Mouse (Mus musculus) heart, adult 8-10 months (tissue): ENCODE data around the gene Rab31. TPM values are rescaled to one million over a fixed set of nuclear protein-coding genes. Genes with fewer than 3 reads are reported as not detected.

Experiments used
- DNase-seq: peaks from one replicate; pipeline ENCODE4 v3.0.0; 2022; ENCODE audit warnings: low spot score
- total RNA-seq, 4 experiments: library from RNA; stranded (reverse); gene quantifications; 2 replicates each; pipeline ENCODE4 v1.2.4; 2022

The Rab31 gene
- total RNA-seq, 4 experiments from 2014 or later: 9.5 to 15.5 (median 12.9) TPM

DNA sequence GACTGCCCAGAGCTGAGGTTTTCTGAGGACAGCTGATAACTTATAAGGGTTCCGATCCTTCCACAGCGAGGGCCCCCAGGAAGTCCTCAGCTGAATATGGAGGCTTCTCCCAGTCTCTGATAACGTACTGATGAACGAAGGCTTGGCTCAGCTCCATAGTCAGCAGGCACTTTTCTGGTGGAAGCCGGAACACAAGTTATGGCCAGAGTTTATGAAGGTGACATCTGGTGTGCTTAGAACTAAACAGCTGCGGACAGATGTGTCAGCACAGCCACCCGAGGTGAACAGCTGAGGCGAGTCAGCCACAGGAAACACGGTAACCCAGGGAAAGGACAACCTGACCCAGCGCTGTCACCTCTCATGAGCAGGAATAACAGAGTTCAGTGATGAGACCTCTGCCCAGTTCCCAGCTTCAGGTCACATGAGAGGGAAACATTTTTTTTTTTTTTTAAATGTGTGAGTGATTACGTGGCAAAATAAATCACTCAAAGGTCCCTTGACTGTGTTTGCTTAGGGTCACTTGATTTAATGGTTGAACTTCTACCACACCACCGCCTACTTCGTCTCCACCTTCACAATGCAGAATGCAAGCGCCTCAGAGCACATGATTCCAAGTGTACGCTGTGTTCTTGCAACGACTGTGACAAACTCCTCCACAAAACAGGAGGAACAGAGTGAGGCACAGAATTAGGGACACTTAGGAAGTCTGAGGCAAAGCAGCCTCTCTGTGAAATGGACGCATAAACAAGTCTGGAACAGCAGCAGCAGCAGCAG is 106.0 kb downstream of the Rab31 start:
- peak; percentile 52 for DNase-seq

DNA sequence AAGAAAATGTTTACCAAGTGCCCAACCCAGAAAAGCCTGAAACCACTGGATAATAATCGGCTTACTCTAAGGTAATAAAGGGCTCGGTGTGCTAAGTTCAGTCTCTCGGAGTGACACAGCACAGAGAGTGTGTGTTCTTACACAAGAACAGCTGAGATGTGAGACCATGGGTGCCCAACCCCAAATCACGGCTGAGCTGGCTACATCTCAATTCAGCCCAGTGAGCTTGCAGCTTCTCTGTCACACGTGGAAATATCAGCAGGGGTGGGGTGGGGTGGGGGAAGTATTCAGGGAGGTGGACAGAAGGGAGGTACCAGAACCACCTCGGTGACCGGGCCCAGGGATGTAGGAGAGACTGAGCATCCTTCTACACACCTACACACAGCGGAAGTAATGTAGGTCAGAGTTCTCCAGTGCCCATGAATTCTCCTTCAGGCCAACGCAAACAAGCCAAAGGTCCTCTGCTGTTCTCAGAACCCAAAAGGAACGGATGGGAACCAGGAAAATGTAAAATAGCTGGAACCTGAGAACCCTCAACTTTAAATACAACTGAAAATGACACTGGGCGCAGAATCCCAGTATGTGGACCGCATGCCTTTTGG is 106.7 kb downstream of the Rab31 start:
- no peak for DNase-seq

DNA sequence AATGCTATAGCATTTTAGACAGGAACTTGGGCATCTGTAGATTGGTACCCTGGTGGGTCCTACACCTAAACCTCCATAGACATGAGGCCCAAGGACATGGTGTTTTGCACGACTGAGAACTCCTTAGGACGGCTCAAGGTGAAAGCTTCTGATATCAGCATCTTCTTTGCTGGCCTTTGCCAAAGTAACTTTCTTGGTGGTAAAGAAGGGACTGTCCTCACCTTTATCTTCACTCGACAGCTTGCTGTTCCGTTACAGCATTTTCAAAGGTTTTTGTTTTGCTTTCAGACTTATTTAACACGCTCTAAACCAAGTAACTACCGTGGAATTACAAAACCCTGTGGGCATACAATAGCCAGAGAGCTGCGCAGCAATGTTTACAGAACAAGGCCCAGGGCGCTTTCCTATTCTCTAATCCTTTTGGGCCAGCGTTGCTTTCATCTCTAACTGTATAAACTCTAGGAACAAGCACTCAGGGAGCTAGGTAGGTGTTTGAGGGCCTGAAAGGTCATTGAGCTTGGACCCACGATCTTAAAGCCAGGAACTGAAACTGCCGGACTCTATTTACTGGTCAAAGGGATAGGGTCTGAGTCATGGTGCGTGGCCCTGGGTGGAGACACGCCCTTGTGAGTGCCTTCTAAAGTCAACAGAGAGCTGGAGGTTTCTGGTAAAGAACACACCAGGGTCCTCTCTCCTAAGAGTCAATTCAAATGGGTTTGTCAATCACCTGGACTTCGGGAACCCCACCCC is 109.0 kb downstream of the Rab31 start:
- no peak for DNase-seq

DNA sequence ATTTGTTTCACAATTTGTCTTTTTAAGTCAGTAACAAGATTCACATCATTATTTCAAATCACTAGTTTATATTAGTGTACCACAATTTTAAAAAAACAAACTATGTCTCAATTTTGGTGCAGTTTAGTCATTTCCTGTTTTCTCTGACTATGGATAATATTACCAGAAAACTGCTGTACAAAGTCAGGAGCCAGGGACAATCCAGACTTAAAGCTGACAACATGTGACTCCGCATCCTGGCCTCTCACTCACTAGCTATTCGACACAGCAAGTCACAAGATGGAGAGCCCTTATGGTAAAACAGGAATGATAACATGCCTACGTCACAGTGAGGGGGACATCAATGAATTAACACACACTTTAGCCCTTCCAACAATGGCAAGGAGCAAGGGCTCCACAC is 109.9 kb downstream of the Rab31 start:
- no peak for DNase-seq

DNA sequence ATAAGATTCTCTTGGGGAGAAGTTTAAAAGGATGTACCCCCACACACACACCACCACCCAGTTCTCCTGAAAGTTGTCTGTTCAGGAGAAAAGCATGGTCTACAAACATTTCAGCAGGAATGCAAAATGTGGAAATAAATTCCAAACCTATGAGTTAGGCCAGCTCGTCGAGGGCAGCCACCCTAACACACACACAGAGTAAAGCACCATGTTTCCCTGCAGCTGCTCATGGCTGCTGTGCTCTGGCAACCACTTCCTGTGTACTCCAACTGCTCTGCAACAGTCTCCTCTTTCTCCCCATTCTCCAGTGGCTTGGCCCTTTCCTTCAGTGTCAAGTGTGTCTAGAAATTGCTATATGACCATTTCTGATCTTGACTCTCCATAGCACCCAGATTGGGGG is 114.1 kb downstream of the Rab31 start:
- DNase-seq: no peak

DNA sequence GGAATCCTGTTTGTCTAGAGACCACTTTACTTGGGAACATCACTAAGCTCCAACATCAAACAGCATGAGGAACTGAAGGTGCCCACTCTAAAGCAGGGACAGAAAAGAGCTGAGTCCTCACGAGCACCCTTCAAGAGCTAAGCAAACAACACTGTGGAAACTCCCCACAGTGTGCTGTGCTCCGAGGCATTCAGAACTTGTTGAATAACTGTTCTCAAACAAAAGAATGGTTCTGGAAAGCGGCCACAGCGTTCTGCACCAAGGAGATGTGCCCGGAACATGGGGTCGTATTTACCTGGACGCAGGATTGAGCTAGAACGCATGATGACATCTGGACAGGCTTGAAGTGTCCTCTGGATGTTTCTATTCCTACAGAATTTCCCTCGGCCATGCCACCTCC is 114.6 kb downstream of the Rab31 start:
- no peak for DNase-seq

DNA sequence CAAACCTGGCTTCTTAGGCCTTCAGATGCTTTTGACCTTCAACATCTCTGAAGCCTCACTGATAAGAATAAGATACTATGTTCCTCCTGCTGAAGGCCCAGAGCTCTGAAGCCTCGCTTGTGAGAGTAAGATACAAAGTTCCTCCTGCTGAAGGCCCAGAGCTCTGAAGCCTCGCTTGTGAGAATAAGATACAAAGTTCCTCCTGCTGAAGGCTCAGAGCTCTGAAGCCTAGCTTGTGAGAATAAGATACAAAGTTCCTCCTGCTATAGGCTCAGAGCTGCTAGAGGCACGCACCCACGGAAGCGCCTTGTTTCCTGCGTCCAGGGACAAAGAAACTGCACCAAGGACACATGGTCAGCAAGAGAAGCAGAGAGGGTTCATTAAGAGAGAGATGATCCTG is 115.8 kb downstream of the Rab31 start:
- no peak for DNase-seq

DNA sequence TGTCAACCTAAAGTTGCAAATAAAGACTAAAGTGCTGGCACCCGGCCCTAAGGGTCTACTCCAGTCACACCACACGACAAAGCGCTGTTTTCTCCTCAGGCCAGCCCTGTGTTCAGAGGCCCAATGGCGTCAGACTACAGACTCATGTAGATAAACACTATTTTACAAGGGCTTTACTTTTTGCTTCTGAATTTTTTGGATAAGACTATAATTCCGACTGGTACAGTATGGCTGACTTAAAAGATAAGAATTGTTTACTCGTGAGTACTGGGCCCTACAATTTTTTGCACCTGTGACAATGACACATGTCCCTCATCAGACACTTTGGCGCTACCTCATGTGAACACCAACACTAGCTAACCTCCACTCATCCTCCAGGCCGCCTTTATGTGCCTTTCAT is 116.5 kb downstream of the Rab31 start:
- DNase-seq: no peak

DNA sequence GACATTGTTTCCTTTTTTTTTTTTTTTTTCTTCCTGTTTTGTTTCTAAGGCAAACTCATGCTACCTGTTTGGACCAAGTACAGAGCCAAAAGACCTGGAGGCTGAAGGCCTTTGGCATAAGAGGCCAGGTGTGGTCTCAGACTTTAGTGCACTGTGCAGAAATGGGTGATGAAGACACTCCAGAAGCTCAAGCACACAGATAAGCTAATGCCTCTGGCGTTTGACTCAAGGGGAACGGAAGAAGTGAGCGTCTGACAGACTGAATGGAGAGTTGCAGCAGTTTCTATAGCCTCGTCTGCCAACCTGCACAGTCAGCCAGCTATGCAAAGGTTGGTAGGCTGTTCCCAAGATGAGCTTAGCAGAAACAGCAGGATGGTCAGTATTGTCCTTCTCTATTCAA is 116.9 kb downstream of the Rab31 start:
- no peak for DNase-seq

DNA sequence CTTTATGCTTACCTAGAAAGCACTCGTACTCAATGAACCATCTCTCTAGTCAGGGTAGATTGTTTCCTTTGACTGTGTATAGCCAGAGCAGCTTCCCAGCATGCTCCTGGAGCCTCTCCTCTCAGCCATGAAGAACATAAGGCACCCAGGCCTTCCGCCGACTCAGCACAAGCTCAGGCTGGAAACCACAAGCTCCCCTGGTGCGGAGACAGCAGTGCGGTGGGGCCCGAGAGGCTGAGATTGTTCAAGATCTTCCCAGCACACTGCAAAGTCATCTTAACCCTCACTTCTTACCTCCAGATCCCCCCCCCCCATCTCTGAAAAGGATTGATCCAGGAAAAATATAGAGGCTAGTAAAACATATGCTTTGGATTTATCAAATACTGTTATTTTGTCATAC is 122.0 kb downstream of the Rab31 start:
- DNase-seq: no peak

DNA sequence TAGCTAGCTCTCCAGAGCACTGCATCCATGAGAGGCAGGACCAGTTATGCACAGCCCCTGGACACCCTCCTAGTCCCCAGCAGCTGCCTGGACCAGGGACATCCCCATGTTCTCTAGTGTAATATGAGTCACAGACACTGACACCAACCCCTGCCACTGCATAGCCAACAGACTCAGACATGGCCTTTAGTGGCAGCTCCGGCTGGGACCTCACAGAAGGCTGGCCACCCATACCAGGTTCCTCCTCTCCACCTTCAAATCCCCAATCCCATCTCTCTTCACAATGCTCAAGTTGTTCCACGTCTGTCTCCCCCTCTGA is 123.4 kb downstream of the Rab31 start:
- no peak for DNase-seq

DNA sequence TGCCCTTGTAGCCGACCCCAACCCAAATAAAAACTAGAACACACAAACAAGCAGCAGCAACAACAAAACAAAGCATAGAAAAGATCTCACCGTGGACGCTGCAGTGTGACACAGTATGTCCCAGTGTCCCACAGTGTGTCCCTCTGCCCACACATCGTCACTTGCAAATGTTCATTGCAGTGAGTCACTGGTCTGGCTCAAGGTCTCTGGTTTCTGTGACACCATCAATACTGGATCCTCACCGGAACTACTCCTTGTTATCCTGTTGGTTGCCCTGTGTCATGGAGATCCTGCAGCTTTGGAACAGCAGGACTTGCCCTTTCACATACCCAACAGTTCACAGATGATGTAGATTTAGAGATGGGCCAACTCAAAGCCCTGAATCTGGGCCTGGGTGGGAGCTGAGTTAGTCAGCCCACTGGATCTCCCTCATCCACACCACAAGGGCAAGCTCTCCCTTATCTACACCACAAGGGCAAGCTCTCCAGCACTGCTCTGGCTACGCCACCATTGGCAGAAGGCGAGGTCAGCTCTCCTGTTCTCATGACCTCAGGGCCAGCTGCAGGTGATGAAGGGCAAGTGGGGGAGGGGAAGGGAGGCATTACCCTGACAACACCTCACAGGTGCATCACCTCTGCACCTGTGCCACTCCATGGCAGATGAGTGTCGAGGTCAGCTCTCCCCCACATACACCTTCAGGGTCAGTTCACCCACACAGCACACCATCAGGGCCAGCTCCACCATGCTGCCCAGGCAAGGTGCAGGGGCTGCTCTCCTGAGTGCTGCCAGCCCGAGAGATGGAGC is 124.0 kb downstream of the Rab31 start:
- no peak for DNase-seq

DNA sequence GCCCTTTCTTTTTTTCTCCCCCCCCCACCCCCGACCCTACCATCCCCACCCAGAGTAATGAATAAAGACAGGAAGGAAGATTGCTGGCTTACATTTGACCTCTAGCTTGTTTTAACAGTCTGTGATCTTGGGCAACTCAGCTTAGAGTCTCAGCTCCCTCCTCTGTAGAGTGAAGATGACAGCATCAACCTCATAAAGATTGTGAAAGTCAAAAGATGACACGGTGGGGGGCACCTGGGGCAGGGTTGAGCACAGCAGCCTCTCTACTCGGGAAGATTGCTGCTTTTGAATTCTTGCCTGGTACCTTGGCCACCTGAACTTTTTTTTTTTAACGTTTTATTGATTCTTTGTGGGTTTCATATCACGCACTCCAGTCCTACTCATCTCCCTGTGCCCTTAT is 124.6 kb downstream of the Rab31 start:
- no peak for DNase-seq

DNA sequence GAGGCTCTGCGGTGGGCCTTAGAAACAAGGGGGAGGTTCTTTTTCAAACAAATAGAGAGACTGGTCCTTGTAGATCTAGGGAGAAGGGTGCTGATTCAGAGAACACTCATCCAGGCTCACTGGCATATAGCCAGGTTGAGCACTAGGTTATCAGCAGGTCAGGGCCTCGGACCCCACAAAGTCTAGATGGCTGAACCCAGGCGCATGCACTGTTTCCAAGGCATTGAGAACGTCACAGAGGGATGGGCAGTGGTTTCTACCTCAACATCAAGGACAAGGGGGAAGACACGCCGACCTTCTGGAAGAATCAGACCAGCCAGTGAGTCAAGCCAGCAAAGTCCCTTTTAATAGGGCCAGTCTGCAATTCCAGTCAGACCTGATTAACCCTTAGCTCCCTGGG is 125.3 kb downstream of the Rab31 start:
- no peak for DNase-seq

DNA sequence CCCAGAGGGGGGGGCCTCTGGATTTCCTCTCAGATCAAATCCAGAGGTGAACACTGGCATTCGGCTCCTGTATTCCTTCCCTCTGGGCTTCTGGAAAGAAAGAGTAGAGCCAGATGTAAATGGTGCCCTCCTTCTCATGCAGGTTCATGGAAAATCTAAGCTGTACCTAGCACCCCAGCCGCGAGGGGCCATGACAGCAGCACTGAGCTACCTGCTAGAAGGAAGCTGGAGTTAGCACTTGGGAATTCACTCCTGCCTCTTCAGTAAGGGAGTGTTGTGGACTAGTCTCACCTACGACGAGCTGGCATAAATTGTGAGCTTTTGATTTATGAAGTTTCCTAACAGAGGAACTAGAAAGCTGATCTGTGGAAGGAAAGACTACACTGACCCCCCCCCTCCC is 129.0 kb downstream of the Rab31 start:
- no peak for DNase-seq

DNA sequence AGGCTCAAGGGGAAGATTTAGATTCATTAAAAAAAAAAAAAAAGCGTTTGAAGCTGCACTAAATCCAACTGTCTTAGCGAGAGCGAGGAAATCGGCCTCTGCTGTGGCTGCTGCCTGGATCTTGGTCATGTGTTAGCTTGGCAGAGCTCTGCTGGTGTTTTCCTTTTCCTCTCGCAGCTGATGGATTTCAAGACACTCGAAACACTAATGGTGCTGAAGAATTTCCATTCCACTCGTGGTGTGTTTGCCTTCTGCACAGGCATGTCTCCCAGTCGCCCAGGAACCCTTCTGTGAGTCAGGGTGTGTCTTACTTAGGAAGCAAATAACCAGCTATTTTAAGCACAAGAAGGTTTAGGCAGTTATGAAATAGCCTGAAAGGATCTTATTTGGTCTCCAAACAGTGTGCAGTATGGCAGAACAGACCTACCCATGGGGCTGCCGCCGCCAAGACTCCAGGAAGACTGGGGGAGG is 129.5 kb downstream of the Rab31 start:
- peak; percentile 26 for DNase-seq

DNA sequence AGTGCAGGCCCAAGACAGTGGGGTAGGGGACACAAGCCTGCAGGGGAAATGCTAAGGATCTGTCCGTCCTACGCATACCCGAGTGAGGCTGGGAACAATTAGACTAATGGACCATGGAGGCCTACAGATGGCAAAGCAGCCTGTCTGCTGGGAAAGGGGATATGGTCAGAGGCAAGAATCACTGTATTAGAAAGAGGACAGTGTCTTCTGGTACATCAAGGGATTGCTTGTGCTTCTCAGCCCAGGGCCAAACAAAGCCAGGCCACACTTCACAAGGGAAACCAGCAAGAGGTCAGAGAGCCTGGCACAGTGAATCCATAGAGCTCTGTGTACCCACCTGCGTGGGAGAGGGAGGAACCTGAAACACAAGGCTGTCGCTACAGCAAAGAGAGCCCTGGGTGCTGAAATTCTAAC is 130.0 kb downstream of the Rab31 start:
- no peak for DNase-seq

DNA sequence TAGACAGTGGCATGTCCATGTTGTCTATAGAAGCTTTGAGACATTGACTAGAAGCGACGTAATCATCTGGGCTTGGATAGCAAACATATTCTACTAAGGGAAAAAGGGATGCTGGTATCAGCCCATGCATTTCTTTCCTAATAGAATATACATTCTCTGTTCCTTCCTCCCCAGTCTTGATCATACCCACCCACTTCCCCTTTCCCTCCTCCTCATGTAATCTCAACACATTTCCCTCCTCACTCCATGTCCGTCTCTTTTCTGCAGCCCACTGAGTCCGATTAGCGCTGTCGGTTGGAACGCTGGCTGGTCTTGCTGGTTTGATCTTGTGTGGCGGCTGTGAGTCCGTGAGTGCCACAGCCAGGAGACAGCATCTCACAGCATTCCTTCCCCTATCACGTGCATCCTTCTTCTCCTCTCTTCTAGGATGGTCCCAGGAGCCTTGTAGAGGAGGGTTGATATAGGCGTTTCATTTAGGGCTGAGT is 130.8 kb downstream of the Rab31 start, which contains the start of gene Txndc2:
TSS of gene Txndc2 (minus strand) at position 435 of the 485 bp plus-strand sequence.
- DNase-seq: no peak

DNA sequence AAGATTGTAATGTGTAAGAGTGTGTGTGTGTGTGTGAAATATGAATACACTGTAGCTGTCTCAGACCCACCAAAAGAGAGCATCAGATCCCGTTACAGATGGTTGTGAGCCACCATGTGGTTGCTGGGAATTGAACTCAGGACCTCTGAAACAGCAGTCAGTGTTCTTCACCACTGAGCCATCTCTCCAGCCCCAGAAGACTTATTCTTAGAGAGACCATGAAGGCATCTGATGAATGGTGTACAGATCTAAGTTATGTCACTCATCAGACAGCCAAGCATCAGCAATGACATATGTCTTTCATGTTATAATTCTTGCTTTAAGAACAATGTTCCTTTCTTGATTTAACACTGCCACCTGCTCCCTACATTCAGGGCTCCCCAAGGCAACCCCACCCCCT is 133.4 kb downstream of the Rab31 start:
- no peak for DNase-seq

DNA sequence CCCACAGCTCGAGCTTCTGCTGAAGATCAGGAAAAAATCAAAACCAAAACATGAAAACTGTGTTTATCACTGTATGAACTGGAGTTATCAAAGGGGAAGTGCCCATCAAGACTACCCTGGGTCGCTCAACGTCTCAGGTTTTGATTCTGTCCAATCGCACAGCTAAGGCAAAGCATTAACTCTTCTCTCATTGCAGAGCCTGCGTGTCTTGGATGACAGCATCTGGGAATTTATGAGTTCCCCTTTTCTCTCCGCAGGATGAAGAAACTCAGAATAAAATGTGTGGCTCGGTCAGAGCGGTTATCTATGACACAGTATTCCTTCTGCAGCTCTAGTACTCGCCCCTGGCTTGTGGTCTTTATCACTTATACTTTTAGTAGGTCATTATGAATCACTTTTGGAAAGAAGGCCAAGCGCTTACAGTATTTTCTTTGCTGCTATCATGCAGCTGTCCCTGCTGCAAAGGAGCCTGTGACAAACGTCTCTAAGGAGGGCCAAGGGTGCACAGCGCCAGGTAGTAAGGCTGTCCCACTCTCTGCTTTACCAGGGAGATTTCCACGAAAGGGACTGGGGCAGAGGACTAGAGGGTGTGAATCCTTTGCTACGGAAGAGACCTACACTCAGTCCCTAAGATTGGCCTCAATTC is 136.7 kb downstream of the Rab31 start:
- DNase-seq: no peak

DNA sequence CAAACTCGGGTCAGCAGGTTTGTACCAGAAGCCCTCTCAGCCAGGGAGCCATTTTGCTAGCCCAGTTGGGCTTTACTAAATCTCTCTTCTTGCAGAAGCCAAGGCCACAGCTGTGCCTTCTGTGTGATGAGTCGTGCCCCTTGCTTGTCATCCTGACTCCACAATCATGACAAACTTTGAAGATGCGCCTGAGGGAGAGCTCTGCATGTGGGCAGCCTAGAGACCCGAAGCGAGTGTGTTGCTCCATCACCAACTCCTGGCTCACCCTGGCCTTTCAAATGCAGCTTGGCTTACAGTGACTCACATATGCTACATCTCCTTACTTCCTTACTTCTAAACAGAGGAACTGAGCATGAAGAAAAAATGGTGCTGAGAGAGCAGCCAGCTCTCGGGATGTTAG is 142.6 kb downstream of the Rab31 start:
- DNase-seq: no peak
